Comparison of ENCODE assay signal across 22 mouse cellular contexts in the genomic region with DNA sequence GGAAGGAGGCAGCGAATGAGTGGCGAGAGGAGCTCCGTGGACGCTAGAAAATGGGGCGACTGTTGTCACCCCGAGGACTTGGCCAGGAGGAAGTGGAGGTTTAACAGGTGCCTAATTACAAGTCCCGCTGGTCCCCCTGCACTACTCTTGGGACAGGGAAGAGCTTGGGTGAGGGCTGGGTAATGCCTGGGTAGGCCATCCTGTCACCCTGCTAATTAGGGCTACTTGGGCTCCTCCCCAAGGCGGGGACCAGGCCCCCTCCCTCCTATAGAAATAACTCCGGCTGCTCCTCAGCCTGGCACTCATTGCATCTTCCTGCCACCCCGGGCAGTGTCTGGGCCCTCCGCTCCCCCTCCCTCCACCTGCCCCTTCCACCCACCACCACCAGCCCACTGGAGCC. TPM values are rescaled to one million over a fixed set of nuclear protein-coding genes. Genes with fewer than 3 reads are reported as not detected.
"Had no signal": no experiment of that assay in that cellular context is flagged by ENCODE, and none has a peak within 500 bp of the region (broad histone marks: within the 10 kb centered on the region; RNA-seq: fewer than 3 reads in every experiment).

A gene (plus strand): TSS at position 301 of the 400 bp plus-strand sequence.

- H3K4me1 ChIP-seq: liver, embryonic 12.5 days; liver, embryonic 15.5 days had no signal

- H3K4me3 ChIP-seq: limb, embryonic 13.5 days; liver, embryonic 12.5 days; liver, embryonic 15.5 days; midbrain, embryonic 12.5 days; midbrain, embryonic 15.5 days; neural tube, embryonic 12.5 days; neural tube, embryonic 15.5 days had no signal

- H3K36me3 ChIP-seq: limb, embryonic 13.5 days; liver, embryonic 12.5 days; liver, embryonic 15.5 days; midbrain, embryonic 12.5 days; midbrain, embryonic 15.5 days; neural tube, embryonic 12.5 days; neural tube, embryonic 15.5 days had no signal

- ATAC-seq: liver, embryonic 12.5 days; midbrain, embryonic 15.5 days had no signal

- H3K9me3 ChIP-seq: limb, embryonic 13.5 days; liver, embryonic 12.5 days; liver, embryonic 15.5 days; midbrain, embryonic 12.5 days; midbrain, embryonic 15.5 days; neural tube, embryonic 12.5 days; neural tube, embryonic 15.5 days had no signal

- H3K4me2 ChIP-seq: limb, embryonic 13.5 days; liver, embryonic 12.5 days; liver, embryonic 15.5 days; midbrain, embryonic 12.5 days; midbrain, embryonic 15.5 days; neural tube, embryonic 12.5 days; neural tube, embryonic 15.5 days had no signal

- H3K9ac ChIP-seq: limb, embryonic 13.5 days; liver, embryonic 12.5 days; liver, embryonic 15.5 days; midbrain, embryonic 12.5 days; midbrain, embryonic 15.5 days; neural tube, embryonic 12.5 days; neural tube, embryonic 15.5 days had no signal

- H3K27ac ChIP-seq: limb, embryonic 13.5 days; liver, embryonic 12.5 days; liver, embryonic 15.5 days; macrophage; midbrain, embryonic 12.5 days; midbrain, embryonic 15.5 days; neural tube, embryonic 12.5 days; neural tube, embryonic 15.5 days had no signal

- DNase-seq: kidney, adult 18-20 months; kidney, adult 9 months; kidney, postnatal 14 days; kidney, postnatal 4 days; left cerebral cortex, postnatal 4 days; liver; lung, adult 18-20 months; lung, postnatal 14 days; right cerebral cortex, adult 18-20 months; right cerebral cortex, postnatal 14 days; right cerebral cortex, postnatal 4 days; thymus, adult 2 months; thymus, postnatal 14 days; thymus, postnatal 4 days had no signal

RNA-seq across cellular contexts. Expression of the gene that starts here (rescaled TPM):
- polyA plus RNA-seq: liver, embryonic 12.5 days; liver, embryonic 15.5 days had no signal
